Mouse (Mus musculus): ENCODE results near the gene Adap1. TPM values are rescaled to one million over a fixed set of nuclear protein-coding genes. Genes with fewer than 3 reads are reported as not detected.
A peak's percentile ranks its signal among the peaks of the same experiment; 100 is the strongest.

Adap1 gene
- polyA plus RNA-seq, 1 experiment from 2014 or later: 1.7 TPM

DNA sequence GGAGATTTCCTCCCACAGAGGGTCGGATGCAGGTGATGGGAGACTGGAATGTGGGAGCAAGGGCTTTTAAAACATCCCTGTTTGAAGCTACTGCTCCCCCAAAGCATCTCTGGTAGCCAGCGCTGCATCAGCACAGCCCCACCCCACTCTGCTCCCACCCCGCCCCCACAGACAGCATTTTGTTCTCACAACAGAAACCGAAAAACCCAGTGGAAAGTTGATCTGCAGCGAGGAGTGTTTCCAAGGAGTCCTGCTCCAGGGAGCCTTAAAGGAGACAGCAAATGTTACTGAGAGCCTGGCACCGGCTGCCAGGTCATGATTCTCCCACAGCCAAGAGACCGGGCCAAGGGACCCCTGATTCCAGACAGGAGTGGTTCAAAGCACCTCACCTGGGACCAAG, 5.3 kb upstream of the Adap1 start:
- Histone ChIP-seq H3K36me3 (ENCODE audit: control insufficient read depth, insufficient read depth, low read length) (no peaks in the 10 kb centered on the region), H3K4me3 (ENCODE audit: low read length) (no peak overlapping the region), H3K9ac (ENCODE audit: low read length) (no peak overlapping the region), H3K27ac (ENCODE audit: low read length) (no peak overlapping the region), H3K4me1 (replicated peaks; ENCODE audit: control insufficient read depth, insufficient read depth, low read length) (no peaks in the 10 kb centered on the region), H3K4me2 (ENCODE audit: low read depth, low read length) (no peak overlapping the region), H3K27me3 (ENCODE audit: control insufficient read depth, insufficient read depth, low read depth, low read length) (peaks cover 3% of the 10 kb centered on the region; the same call in 1 of the 2 replicates), H3K9me3 (ENCODE audit: control insufficient read depth, low read length) (no peaks in the 10 kb centered on the region)
- 59% methylated on average over 7 of the region's 7 CpGs for WGBS
- ATAC-seq (ENCODE audit: low read depth): no peak

- ATAC-seq (ENCODE audit: low read depth): no peak
- Histone ChIP-seq H3K27me3 (ENCODE audit: control insufficient read depth, insufficient read depth, low read depth, low read length) (peaks cover 23% of the 10 kb centered on the region), H3K27ac (ENCODE audit: low read length) (no peak overlapping the region), H3K4me1 (replicated peaks; ENCODE audit: control insufficient read depth, insufficient read depth, low read length) (peaks cover 10% of the 10 kb centered on the region), H3K36me3 (ENCODE audit: control insufficient read depth, insufficient read depth, low read length) (no peaks in the 10 kb centered on the region), H3K9me3 (ENCODE audit: control insufficient read depth, low read length) (no peaks in the 10 kb centered on the region), H3K4me2 (ENCODE audit: low read depth, low read length) (no peak overlapping the region), H3K9ac (ENCODE audit: low read length) (no peak overlapping the region), H3K4me3 (ENCODE audit: low read length) (no peak overlapping the region)
- 56% methylated on average over 7 of the region's 7 CpGs for WGBS
Measured at GRCm38 (mm10) chr5:139327634-139328020, 2.2 kb upstream of the Adap1 start.

GRCm38 (mm10) chr5:139326986-139327633, 1.7 kb upstream of the Adap1 start:
- ATAC-seq (ENCODE audit: low read depth): no peak
- H3K4me3 ChIP-seq (ENCODE audit: low read length): no peak overlapping the region
- H3K9me3 ChIP-seq (ENCODE audit: control insufficient read depth, low read length): no peaks in the 10 kb centered on the region
- WGBS: 72% methylated on average over 7 of the region's 7 CpGs
- peaks cover 23% of the 10 kb centered on the region for H3K27me3 ChIP-seq (ENCODE audit: control insufficient read depth, insufficient read depth, low read depth, low read length)
- H3K27ac ChIP-seq (ENCODE audit: low read length): no peak overlapping the region
- no peak overlapping the region for H3K9ac ChIP-seq (ENCODE audit: low read length)
- no peaks in the 10 kb centered on the region for H3K36me3 ChIP-seq (ENCODE audit: control insufficient read depth, insufficient read depth, low read length)
- peaks cover 10% of the 10 kb centered on the region for H3K4me1 ChIP-seq (replicated peaks; ENCODE audit: control insufficient read depth, insufficient read depth, low read length)
- no peak overlapping the region for H3K4me2 ChIP-seq (ENCODE audit: low read depth, low read length)

DNA sequence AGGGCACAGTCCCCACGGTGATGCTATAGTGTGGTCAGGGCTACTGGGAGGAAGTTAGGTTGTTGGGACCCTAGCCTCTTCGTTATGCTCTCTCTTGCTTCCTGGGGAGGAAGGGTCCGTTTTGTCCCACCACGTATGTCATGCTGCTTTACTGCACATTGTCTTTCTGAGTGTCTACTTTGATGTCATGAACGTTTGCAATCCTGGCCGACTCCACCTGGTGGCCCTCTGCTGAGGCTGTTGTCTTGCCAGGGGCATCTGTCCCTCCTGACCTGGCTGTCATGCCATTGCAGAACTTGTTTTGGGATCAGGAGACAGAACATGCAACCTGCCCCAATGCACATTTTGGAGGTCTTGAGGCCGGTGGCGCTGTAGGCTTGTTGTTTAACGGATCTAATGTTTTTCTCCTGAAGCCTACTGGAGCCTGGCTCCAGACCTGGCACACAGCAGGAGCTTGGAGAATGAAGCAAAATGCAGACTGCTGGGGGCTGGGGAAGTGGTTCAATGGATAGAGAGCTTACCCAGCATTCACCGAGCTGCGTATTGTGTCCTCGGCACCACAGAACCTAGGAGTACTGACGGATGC, 782 bp upstream of the Adap1 start:
- 70% methylated on average over 13 of the region's 13 CpGs for WGBS
- Histone ChIP-seq H3K4me3 (ENCODE audit: low read length) (no peak overlapping the region), H3K9ac (ENCODE audit: low read length) (no peak overlapping the region), H3K9me3 (ENCODE audit: control insufficient read depth, low read length) (no peaks in the 10 kb centered on the region), H3K4me2 (ENCODE audit: low read depth, low read length) (no peak overlapping the region), H3K36me3 (ENCODE audit: control insufficient read depth, insufficient read depth, low read length) (no peaks in the 10 kb centered on the region), H3K4me1 (replicated peaks; ENCODE audit: control insufficient read depth, insufficient read depth, low read length) (peaks cover 10% of the 10 kb centered on the region), H3K27ac (ENCODE audit: low read length) (no peak overlapping the region), H3K27me3 (ENCODE audit: control insufficient read depth, insufficient read depth, low read depth, low read length) (peaks cover 23% of the 10 kb centered on the region)
- ATAC-seq (ENCODE audit: low read depth): no peak

DNA sequence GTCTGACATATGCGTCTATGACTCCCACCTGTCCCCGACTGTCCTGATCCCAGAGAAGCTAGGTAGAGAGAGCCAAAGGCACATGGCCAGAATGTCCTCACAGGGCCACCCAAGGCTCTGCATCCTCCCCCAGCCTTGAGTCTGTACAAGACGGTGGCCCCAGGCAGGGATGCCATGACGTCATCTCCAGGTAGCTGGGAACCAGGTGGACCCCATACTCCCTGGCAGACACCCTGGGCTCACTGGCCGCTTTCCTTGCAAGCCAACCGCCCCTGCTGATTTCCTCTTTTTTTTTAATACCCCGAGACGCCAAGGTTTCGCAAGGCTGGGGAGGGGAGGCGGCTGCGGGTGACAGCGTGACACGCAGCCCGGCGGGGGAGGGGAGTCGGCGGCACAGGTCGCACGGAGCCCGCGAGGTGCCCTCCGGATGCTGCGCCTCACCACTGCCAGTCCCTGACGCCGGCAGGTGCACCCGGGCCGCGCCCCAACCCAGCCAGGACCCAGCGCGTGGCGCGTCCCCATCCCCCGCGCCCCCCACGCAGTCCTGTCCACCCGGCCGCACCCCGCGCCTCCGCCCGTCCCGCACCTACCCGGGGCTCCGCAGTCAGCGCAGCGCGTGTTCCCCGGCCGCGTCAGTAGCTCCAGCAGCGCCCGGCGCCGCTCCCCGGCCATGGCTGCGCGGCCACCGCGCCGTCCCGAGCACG, 579 bp downstream of the Adap1 start:
- Histone ChIP-seq H3K4me1 (replicated peaks; ENCODE audit: control insufficient read depth, insufficient read depth, low read length) (peaks cover 10% of the 10 kb centered on the region), H3K9ac (ENCODE audit: low read length) (peak overlapping the region; percentile 75), H3K4me3 (ENCODE audit: low read length) (peak overlapping the region; percentile 71), H3K27ac (ENCODE audit: low read length) (no peak overlapping the region), H3K9me3 (ENCODE audit: control insufficient read depth, low read length) (no peaks in the 10 kb centered on the region), H3K4me2 (ENCODE audit: low read depth, low read length) (peak overlapping the region; percentile 98), H3K36me3 (ENCODE audit: control insufficient read depth, insufficient read depth, low read length) (no peaks in the 10 kb centered on the region), H3K27me3 (ENCODE audit: control insufficient read depth, insufficient read depth, low read depth, low read length) (peaks cover 23% of the 10 kb centered on the region)
- peak; percentile 53 for ATAC-seq (ENCODE audit: low read depth)
- WGBS: 4% methylated on average over 38 of the region's 62 CpGs

- H3K4me1 ChIP-seq (replicated peaks; ENCODE audit: control insufficient read depth, insufficient read depth, low read length): peaks cover 10% of the 10 kb centered on the region
- H3K4me3 ChIP-seq (ENCODE audit: low read length): peak overlapping the region; percentile 71
- H3K27ac ChIP-seq (ENCODE audit: low read length): no peak overlapping the region
- peaks cover 23% of the 10 kb centered on the region for H3K27me3 ChIP-seq (ENCODE audit: control insufficient read depth, insufficient read depth, low read depth, low read length)
- no peak overlapping the region for H3K9ac ChIP-seq (ENCODE audit: low read length)
- 53% methylated on average over 5 of the region's 5 CpGs for WGBS
- no peaks in the 10 kb centered on the region for H3K9me3 ChIP-seq (ENCODE audit: control insufficient read depth, low read length)
- no peaks in the 10 kb centered on the region for H3K36me3 ChIP-seq (ENCODE audit: control insufficient read depth, insufficient read depth, low read length)
- H3K4me2 ChIP-seq (ENCODE audit: low read depth, low read length): peak overlapping the region; percentile 98
- no peak; the same call in 1 of the 2 replicates for ATAC-seq (ENCODE audit: low read depth)
Measured at GRCm38 (mm10) chr5:139324045-139324491, 1.4 kb downstream of the Adap1 start.

DNA sequence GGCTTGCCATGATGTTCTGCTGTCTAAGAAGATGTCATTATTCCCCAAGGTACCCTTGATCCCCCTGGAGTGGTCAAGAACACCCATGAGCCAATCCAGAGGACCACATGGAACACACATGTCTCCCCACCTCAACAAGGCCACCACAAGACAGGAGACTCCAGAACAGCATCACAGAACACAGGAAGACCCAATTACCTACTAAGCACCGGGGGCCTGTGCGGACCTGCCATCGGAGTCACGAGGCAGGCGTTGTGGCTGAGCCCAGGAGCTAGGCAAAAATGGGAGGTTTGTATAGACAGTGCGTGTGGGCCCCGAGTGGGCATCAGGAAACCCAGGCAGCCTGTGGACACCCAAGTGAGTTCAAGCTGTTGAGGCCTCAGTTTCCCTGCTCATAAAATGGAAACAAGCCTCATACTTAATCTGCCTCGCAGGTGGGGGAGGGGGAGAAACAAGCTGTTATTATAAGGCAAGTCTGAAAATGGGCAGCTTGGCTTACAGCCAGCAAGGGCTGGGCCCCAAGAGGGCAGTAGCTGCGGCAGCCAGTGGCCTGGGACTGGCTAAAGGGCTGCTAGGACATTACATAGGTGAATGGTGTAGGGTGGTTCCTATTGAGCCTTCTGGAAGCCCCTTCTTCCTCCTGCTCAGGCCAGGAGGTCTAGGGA, 2.0 kb downstream of the Adap1 start:
- Histone ChIP-seq H3K27ac (ENCODE audit: low read length) (no peak overlapping the region), H3K4me1 (replicated peaks; ENCODE audit: control insufficient read depth, insufficient read depth, low read length) (peaks cover 10% of the 10 kb centered on the region), H3K9ac (ENCODE audit: low read length) (no peak overlapping the region), H3K4me2 (ENCODE audit: low read depth, low read length) (no peak overlapping the region), H3K9me3 (ENCODE audit: control insufficient read depth, low read length) (no peaks in the 10 kb centered on the region), H3K27me3 (ENCODE audit: control insufficient read depth, insufficient read depth, low read depth, low read length) (peaks cover 23% of the 10 kb centered on the region), H3K36me3 (ENCODE audit: control insufficient read depth, insufficient read depth, low read length) (no peaks in the 10 kb centered on the region), H3K4me3 (ENCODE audit: low read length) (no peak overlapping the region)
- WGBS: 75% methylated on average over 9 of the region's 9 CpGs
- ATAC-seq (ENCODE audit: low read depth): no peak

- no peak overlapping the region for H3K4me2 ChIP-seq (ENCODE audit: low read depth, low read length)
- H3K9ac ChIP-seq (ENCODE audit: low read length): no peak overlapping the region
- 74% methylated on average over 6 of the region's 6 CpGs for WGBS
- ATAC-seq (ENCODE audit: low read depth): no peak
- peaks cover 10% of the 10 kb centered on the region for H3K4me1 ChIP-seq (replicated peaks; ENCODE audit: control insufficient read depth, insufficient read depth, low read length)
- peaks cover 20% of the 10 kb centered on the region for H3K27me3 ChIP-seq (ENCODE audit: control insufficient read depth, insufficient read depth, low read depth, low read length)
- H3K27ac ChIP-seq (ENCODE audit: low read length): no peak overlapping the region
- H3K9me3 ChIP-seq (ENCODE audit: control insufficient read depth, low read length): no peaks in the 10 kb centered on the region
- no peak overlapping the region for H3K4me3 ChIP-seq (ENCODE audit: low read length)
- no peaks in the 10 kb centered on the region for H3K36me3 ChIP-seq (ENCODE audit: control insufficient read depth, insufficient read depth, low read length)
Measured at GRCm38 (mm10) chr5:139321331-139321730, 4.1 kb downstream of the Adap1 start.

GRCm38 (mm10) chr5:139320424-139320823, 5.0 kb downstream of the Adap1 start:
- Histone ChIP-seq H3K4me3 (ENCODE audit: low read length) (no peak overlapping the region), H3K4me1 (replicated peaks; ENCODE audit: control insufficient read depth, insufficient read depth, low read length) (peaks cover 10% of the 10 kb centered on the region), H3K9me3 (ENCODE audit: control insufficient read depth, low read length) (no peaks in the 10 kb centered on the region), H3K9ac (ENCODE audit: low read length) (no peak overlapping the region), H3K27me3 (ENCODE audit: control insufficient read depth, insufficient read depth, low read depth, low read length) (peaks cover 17% of the 10 kb centered on the region), H3K36me3 (ENCODE audit: control insufficient read depth, insufficient read depth, low read length) (no peaks in the 10 kb centered on the region), H3K27ac (ENCODE audit: low read length) (no peak overlapping the region), H3K4me2 (ENCODE audit: low read depth, low read length) (no peak overlapping the region)
- WGBS: 67% methylated on average over 7 of the region's 7 CpGs
- ATAC-seq (ENCODE audit: low read depth): no peak

All from lung, embryonic 16.5 days (tissue).